Mouse (Mus musculus): ENCODE results near the gene Tnks1bp1.

Tnks1bp1 gene

DNA sequence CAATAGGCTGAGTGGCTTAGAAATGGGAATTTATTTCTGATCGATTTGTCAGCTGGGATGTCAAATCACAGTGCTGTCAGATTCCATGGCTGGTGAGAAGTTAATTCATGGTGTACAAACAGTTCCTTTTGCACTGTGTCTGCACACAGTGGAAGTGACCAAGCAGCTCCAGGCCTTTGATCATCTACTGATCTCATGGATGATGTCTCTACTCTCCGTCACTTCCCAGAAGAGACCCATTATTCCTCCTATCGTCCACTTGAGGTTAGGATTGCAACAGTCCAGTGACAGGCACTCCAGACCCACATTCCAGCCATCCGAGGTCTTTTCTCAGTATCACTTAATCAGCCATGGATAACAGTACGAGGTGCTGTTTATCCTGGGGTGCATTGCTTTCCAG is 25.9 kb downstream of the Tnks1bp1 start:
- CTCF ChIA-PET = no interaction called here

- CTCF ChIA-PET = no interaction called here
Measured at GRCm38 (mm10) chr2:85088716-85089646, 41.2 kb downstream of the Tnks1bp1 start.

GRCm38 (mm10) chr2:85091325-85091724 is 43.5 kb downstream of the Tnks1bp1 start:
- CTCF ChIA-PET = no interaction called here

DNA sequence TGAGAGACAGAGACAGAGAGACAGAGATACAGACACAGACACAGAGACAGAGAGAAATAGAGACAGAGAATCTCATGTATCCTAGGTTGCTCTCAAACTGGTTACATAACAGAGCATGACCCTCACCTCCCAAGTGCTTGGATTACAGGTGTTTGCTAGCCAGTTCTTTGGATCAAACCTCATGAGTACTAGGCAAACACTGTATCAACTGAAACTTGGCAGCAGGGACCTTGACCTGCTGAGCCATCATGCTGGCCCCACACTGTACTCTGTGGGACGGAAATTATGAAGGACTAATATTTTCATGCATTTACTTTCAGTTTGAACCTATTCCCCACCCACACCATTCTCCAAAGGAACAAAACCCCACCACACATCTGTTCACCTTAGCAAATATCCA is 45.6 kb downstream of the Tnks1bp1 start:
- CTCF ChIA-PET = no interaction called here

- CTCF ChIA-PET = no interaction called here
Measured at GRCm38 (mm10) chr2:85095906-85096305, 48.1 kb downstream of the Tnks1bp1 start.

GRCm38 (mm10) chr2:85098014-85098413 is 50.2 kb downstream of the Tnks1bp1 start:
- CTCF ChIA-PET = no interaction called here

GRCm38 (mm10) chr2:85098824-85099511 is 51.1 kb downstream of the Tnks1bp1 start:
- CTCF ChIA-PET = no interaction called here

GRCm38 (mm10) chr2:85103201-85103600 is 55.4 kb downstream of the Tnks1bp1 start:
- CTCF ChIA-PET = no interaction called here

DNA sequence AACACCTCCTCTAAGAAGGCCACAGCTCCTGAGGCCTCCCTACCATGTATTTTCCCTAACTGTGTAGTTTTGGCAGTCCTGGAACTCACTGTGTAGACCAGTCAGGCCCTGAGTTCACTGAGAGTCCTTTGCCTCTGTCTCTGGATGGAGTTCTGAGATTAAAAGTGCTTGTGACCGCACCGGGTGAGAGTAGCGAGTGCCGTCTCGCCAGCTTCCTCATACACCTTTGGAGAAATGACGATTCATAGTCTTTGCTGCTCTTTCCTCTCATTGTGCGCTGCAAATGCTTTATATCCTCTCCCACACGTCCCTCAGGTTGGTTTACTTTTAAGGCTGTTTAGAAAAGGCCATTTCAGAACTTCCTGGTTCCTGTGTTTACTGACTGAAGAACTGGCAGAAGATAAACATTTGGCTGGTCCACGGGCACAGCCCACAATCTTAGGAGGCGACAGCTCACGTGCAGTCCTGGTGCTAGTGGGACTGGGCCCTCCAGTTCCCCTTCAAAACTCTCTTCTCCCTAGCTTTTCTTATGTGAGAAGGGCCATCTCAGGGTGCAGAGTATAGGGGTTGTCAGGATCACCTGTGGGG is 57.7 kb downstream of the Tnks1bp1 start:
- CTCF ChIA-PET = no interaction called here

- CTCF ChIA-PET = interaction anchor here (0.8 kb wide), 1 partner anchor 48 kb away, joined by 3 read pairs; no protein-coding TSS in a partner anchor
Measured at GRCm38 (mm10) chr2:85106068-85106790, 58.4 kb downstream of the Tnks1bp1 start.

DNA sequence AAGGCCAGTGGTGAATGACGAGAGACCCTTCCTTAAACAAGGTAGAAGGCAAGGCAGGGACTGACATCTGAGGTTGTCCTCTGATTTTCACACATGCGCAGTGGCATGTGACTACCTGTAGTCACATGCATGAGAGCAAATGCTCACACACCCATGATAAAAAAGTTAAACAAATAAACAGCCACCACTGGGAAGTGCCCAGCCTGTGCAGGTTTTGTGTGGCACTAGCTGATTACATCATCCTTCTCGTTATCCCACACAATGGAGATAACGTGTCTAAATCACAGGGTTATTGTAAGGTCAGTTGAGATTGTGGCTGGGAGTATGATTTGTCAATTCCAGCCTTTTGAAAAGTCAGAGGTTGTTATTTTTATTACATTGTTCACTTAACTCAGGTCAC is 59.1 kb downstream of the Tnks1bp1 start:
- CTCF ChIA-PET = interaction anchor here (0.8 kb wide), 1 partner anchor 48 kb away, joined by 3 read pairs; no protein-coding TSS in a partner anchor

DNA sequence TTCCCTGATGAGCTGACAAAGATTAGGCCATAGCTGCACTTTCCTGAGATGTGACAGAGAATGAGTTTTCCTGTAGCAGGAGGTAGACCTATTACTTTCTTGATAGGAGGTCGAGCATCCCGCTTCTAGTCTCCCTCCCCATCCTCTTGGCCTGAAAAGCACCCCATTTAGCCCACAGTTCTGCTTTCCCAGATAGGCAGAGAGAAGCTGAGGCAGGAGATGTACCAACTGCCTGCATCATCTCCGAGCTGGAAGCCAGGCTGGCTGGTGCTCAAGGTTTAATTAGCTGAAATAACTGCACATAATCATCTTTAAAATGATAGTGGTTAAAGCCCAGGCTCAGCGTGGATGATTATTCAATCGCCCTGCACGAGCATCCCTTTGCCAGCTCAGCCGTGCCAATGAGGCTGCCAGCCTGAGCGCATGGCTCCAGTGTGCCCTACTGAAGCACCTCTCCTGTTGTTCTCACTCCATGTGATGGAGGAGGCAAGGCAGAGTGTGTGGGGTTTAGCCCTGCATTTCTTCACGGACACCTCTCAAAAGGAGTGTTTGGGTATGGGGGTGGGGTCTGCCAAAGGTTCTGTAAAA is 62.6 kb downstream of the Tnks1bp1 start:
- CTCF ChIA-PET = no interaction called here

Measured in spleen, embryonic (tissue).